Mouse (Mus musculus) adrenal gland, postnatal 10 days (tissue): ENCODE measurements around the gene Dcun1d2. TPM values are rescaled to one million over a fixed set of nuclear protein-coding genes. Genes with fewer than 3 reads are reported as not detected.

Source experiments
- total RNA-seq, 2 experiments: library from RNA; stranded (reverse); gene quantifications; 2 replicates each; pipeline ENCODE4 v1.2.3; 2021

Gene Dcun1d2
- total RNA-seq, 2 experiments from 2014 or later = 19.9 to 25.9 TPM

Other genes with a start within 250 kb of the Dcun1d2 start
- gene Proz, start 227.2 kb downstream of the Dcun1d2 start, total RNA-seq = 10 to 100 TPM; 19.2 to 41.7 TPM
- gene Pcid2, start 182.7 kb downstream of the Dcun1d2 start, total RNA-seq = 10 to 100 TPM; 17.9 to 21.0 TPM
- gene Cul4a, start 182.5 kb downstream of the Dcun1d2 start, total RNA-seq = 100 to 1,000 TPM in 1 of 2 experiments, 10 to 100 TPM in 1; 85.9 to 107 TPM
- 100 to 1,000 TPM; 351 to 364 TPM for gene Lamp1, start 129.0 kb downstream of the Dcun1d2 start, total RNA-seq
- gene Grtp1, start 87.5 kb downstream of the Dcun1d2 start, total RNA-seq = 10 to 100 TPM; 10.3 to 13.4 TPM
- 1 to 10 TPM; 2.2 to 9.3 TPM for gene Adprhl1, start 34.0 kb downstream of the Dcun1d2 start, total RNA-seq
- gene Tmco3, start 59 bp upstream of the Dcun1d2 start, total RNA-seq = 10 to 100 TPM; 20.7 to 24.3 TPM
- 10 to 100 TPM; 69.5 to 70.8 TPM for gene Tfdp1, start 50.6 kb upstream of the Dcun1d2 start, total RNA-seq
- not detected for gene Atp4b, start 108.7 kb upstream of the Dcun1d2 start, total RNA-seq
- gene Grk1, start 117.0 kb upstream of the Dcun1d2 start, total RNA-seq = under 1 TPM in 1 of 2 experiments, not detected in 1; 0.03 TPM
- 1 to 10 TPM; 3.4 to 5.3 TPM for gene Tmem255b, start 147.1 kb upstream of the Dcun1d2 start, total RNA-seq
- gene Gas6, start 206.4 kb upstream of the Dcun1d2 start, total RNA-seq = 10 to 100 TPM; 98.1 to 99.0 TPM